Mouse (Mus musculus) hindbrain, embryonic 16.5 days (tissue): ENCODE results near the gene Oas1g. TPM values are rescaled to one million over a fixed set of nuclear protein-coding genes. Genes with fewer than 3 reads are reported as not detected.
"Not testable (repeated sequence)": the region's sequence is repeated elsewhere in the genome, so short reads cannot be mapped to it uniquely, and the experiment has no call there.

Experiments used
- ATAC-seq: fragments of 200-750 bp; cut with Nextera tagmentation; 2 replicates; pipeline ENCODE4 v1.8.0; 2017; ENCODE audit warnings: moderate TSS enrichment, moderate library complexity
- H3K27ac ChIP-seq: fragments of 300-500 bp; sonication (generic); 2 replicates; pipeline ENCODE4 v1.5.1; 2014; ENCODE audit warnings: low read depth, mild to moderate bottlenecking, control low read depth, low read length, moderate library complexity
- H3K27me3 ChIP-seq: fragments of 300-500 bp; sonication (generic); replicated peaks from 2 replicates; pipeline ENCODE4 v1.6.1; 2014; ENCODE audit warnings: low read length; ENCODE audit not compliant: control insufficient read depth, insufficient read depth
- H3K36me3 ChIP-seq: fragments of 300-500 bp; sonication (generic); 2 replicates; pipeline ENCODE4 v1.6.1; 2014; ENCODE audit warnings: mild to moderate bottlenecking, low read length, moderate library complexity, mixed read lengths; ENCODE audit not compliant: control insufficient read depth, insufficient read depth
- H3K4me1 ChIP-seq: fragments of 300-500 bp; sonication (generic); 2 replicates; pipeline ENCODE4 v1.6.1; 2014; ENCODE audit warnings: low read depth, low read length; ENCODE audit not compliant: control insufficient read depth, insufficient read depth
- H3K4me2 ChIP-seq: fragments of 300-500 bp; sonication (generic); 2 replicates; pipeline ENCODE4 v1.6.1; 2014; ENCODE audit warnings: mild to moderate bottlenecking, low read length, control low read depth, moderate library complexity
- H3K4me3 ChIP-seq: fragments of 300-500 bp; sonication (generic); 2 replicates; pipeline ENCODE4 v1.5.1; 2014; ENCODE audit warnings: mild to moderate bottlenecking, low read length, control low read depth, moderate library complexity
- H3K9ac ChIP-seq: fragments of 300-500 bp; sonication (generic); 2 replicates; pipeline ENCODE4 v1.6.1; 2014; ENCODE audit warnings: low read depth, mild to moderate bottlenecking, control low read depth, low read length, moderate library complexity
- H3K9me3 ChIP-seq: fragments of 300-500 bp; sonication (generic); 2 replicates; pipeline ENCODE4 v1.6.1; 2014; ENCODE audit warnings: mild to moderate bottlenecking, low read length, moderate library complexity; ENCODE audit not compliant: control insufficient read depth
- WGBS: fragments of 180-500 bp; shearing (Covaris S2); extraction: QIAGEN DNeasy Blood & Tissue Kit; methylation state at CpG from one replicate; pipeline ENCODE4 v1.1.7; 2014; 5-methylcytosine and 5-hydroxymethylcytosine counted together
- polyA plus RNA-seq: library from polyadenylated mRNA; unstranded; fragments of >200 nt; fragmentation: Nextera tagmentation; extraction: Ambion mirVana; gene quantifications from 2 replicates; pipeline ENCODE4 v1.2.1, GENCODE M21; 2015

The Oas1g gene
- polyA plus RNA-seq, 1 experiment from 2014 or later: 0.24 TPM

DNA sequence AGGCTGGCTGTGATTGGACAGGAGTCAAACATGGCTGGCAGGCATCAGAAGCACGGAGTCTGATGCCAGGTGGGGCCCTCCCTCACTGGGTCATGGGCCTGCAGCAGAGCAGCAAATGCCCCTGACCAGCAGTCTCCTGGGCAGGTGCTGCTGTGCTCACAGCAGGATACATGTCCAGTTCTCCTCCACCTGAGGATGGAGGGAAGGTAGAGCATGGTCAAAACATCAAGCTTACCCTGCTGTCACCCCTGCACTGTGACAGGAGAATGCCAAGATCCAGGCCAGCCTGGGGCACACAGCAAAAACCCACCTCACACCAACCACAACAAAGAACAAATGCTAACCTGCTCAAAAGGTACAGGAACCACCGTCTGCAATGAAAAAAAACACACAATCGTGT lies 10.6 kb downstream of the Oas1g start:
- not testable (repeated sequence) for H3K9ac ChIP-seq, H3K4me1 ChIP-seq, H3K9me3 ChIP-seq, H3K36me3 ChIP-seq, ATAC-seq, H3K27me3 ChIP-seq, H3K27ac ChIP-seq, H3K4me3 ChIP-seq, H3K4me2 ChIP-seq
- WGBS: 71% methylated on average over 2 of the region's 3 CpGs

- Histone ChIP-seq H3K4me2 (no peak overlapping the region), H3K36me3 (no peaks in the 10 kb centered on the region), H3K4me3 (no peak overlapping the region), H3K9me3 (no peaks in the 10 kb centered on the region), H3K9ac (no peak overlapping the region), H3K27me3 (no peaks in the 10 kb centered on the region), H3K4me1 (no peaks in the 10 kb centered on the region), H3K27ac (no peak overlapping the region)
- no peak for ATAC-seq
- WGBS: 58% methylated on average over 2 of the region's 2 CpGs
These were observed 15.9 kb downstream of the Oas1g start for GRCm38 (mm10) chr5:120871469-120871868.

DNA sequence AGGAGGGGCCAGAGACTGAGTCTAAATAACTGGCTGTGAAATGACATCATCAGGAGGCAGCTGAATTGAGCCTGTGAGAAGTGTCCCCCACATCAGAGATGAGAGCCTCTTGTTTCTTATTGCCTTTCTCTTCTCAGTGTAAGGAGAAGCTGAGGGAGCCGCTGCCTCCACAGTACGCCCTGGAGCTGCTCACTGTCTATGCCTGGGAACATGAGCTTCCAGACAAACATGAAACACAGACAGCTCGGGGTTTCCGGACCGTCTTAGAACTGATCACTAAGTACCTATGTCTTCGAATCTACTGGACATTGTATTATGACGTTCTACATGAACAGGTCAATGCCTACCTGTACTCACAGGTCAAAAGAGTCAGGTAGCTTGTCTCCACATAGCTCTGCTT lies 16.6 kb downstream of the Oas1g start:
- Histone ChIP-seq H3K4me2 (no peak overlapping the region), H3K4me1 (no peaks in the 10 kb centered on the region), H3K27me3 (no peaks in the 10 kb centered on the region), H3K4me3 (no peak overlapping the region), H3K9me3 (no peaks in the 10 kb centered on the region), H3K36me3 (no peaks in the 10 kb centered on the region), H3K27ac (no peak overlapping the region), H3K9ac (no peak overlapping the region)
- ATAC-seq: no peak
- 79% methylated on average over 7 of the region's 7 CpGs for WGBS

- Histone ChIP-seq H3K9ac (no peak overlapping the region), H3K4me1 (no peaks in the 10 kb centered on the region), H3K4me2 (no peak overlapping the region), H3K27ac (no peak overlapping the region), H3K36me3 (no peaks in the 10 kb centered on the region), H3K9me3 (no peaks in the 10 kb centered on the region), H3K27me3 (no peaks in the 10 kb centered on the region), H3K4me3 (no peak overlapping the region)
- WGBS: 67% methylated on average over 3 of the region's 3 CpGs
- ATAC-seq: no peak
These were observed 17.3 kb downstream of the Oas1g start for GRCm38 (mm10) chr5:120870081-120870480.

DNA sequence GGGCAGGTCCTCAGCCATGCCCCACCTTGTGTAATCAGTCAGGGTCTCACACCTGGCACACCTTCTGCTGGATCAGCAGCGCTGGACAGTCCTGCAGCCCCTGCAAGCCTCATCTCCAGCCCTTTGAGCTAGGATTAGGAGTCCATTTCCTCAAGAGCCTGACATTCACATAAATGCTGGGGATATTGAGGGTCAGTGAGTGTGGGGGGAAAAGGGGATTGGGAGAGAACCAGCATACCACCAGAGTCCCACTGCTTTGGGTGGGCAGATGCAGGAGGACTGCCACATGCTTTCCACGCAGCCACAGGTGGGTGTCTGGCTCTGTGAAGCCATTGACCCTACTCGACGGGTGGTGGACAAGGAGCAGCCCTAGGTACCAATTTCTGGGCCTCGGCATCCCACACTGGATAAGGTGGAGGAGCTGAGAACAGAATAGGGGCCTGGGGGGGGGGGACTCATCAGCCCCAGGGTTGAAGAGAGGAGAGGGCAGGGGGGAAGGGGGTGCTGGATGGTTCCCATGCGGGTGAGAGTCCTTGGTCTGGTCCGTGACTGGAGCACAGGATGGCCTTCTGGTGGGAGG lies 17.9 kb downstream of the Oas1g start:
- no peak for ATAC-seq

GRCm38 (mm10) chr5:120865336-120865860 lies 22.0 kb downstream of the Oas1g start:
- ATAC-seq: no peak
- no peaks in the 10 kb centered on the region for H3K4me1 ChIP-seq

More for the DNA sequence above, 17.9 kb downstream of the Oas1g start:
- no peak overlapping the region for H3K27ac ChIP-seq
- H3K9ac ChIP-seq: no peak overlapping the region
- H3K36me3 ChIP-seq: no peaks in the 10 kb centered on the region
- no peak overlapping the region for H3K4me3 ChIP-seq
- no peak overlapping the region for H3K4me2 ChIP-seq
- H3K4me1 ChIP-seq: no peaks in the 10 kb centered on the region
- WGBS: 80% methylated on average over 7 of the region's 7 CpGs
- H3K27me3 ChIP-seq: no peaks in the 10 kb centered on the region
- H3K9me3 ChIP-seq: no peaks in the 10 kb centered on the region

DNA sequence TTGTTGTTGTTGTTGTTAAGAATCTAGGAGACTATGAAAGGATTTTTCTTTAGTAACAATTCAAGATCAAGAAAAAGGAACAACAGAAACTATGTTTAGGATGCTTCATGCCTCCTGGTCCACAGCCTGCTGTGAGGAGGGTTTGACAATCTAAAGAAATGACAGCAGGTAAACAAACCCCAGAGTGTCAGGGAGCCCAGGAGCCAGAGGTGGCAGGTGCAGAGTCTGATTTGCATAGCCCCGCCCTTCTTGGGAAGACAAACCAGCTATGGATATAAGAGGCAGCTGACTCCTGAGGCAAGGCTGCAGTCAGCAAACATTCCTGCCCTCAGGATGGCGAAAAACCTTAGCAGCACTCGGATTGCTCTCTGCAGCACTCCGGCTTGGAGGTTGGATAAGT lies 26.3 kb downstream of the Oas1g start, which contains the start of gene Oas1h:
Oas1h (plus strand) TSS at position 301 of the 400 bp plus-strand sequence.
- Histone ChIP-seq H3K4me1 (no peaks in the 10 kb centered on the region), H3K36me3 (no peaks in the 10 kb centered on the region), H3K4me3 (no peak within 1 kb of the TSS), H3K27ac (no peak within 1 kb of the TSS), H3K27me3 (no peaks in the 10 kb centered on the region), H3K4me2 (no peak within 1 kb of the TSS), H3K9me3 (no peaks in the 10 kb centered on the region), H3K9ac (no peak within 1 kb of the TSS)
- 51% methylated on average over 4 of the region's 4 CpGs for WGBS
- no peak for ATAC-seq

More at GRCm38 (mm10) chr5:120865336-120865860, 22.0 kb downstream of the Oas1g start:
- Histone ChIP-seq H3K9ac (no peak overlapping the region), H3K4me3 (no peak overlapping the region), H3K36me3 (no peaks in the 10 kb centered on the region), H3K4me2 (no peak overlapping the region), H3K27me3 (no peaks in the 10 kb centered on the region), H3K9me3 (no peaks in the 10 kb centered on the region), H3K27ac (no peak overlapping the region)
- WGBS: 58% methylated on average over 3 of the region's 3 CpGs

- no peak overlapping the region for H3K27ac ChIP-seq
- H3K27me3 ChIP-seq: no peaks in the 10 kb centered on the region
- 73% methylated on average over 2 of the region's 2 CpGs for WGBS
- H3K4me3 ChIP-seq: no peak overlapping the region
- H3K4me2 ChIP-seq: no peak overlapping the region
- no peaks in the 10 kb centered on the region for H3K4me1 ChIP-seq
- no peak overlapping the region for H3K9ac ChIP-seq
- ATAC-seq: no peak
- H3K36me3 ChIP-seq: no peaks in the 10 kb centered on the region
- peaks cover 3% of the 10 kb centered on the region for H3K9me3 ChIP-seq
These were observed 28.2 kb downstream of the Oas1g start for GRCm38 (mm10) chr5:120859241-120859640.

- Histone ChIP-seq H3K36me3 (no peaks in the 10 kb centered on the region), H3K4me3 (no peak overlapping the region), H3K27me3 (no peaks in the 10 kb centered on the region), H3K9ac (no peak overlapping the region), H3K27ac (no peak overlapping the region), H3K9me3 (peaks cover 9% of the 10 kb centered on the region), H3K4me2 (no peak overlapping the region), H3K4me1 (no peaks in the 10 kb centered on the region)
- no peak for ATAC-seq
- WGBS: 65% methylated on average over 3 of the region's 3 CpGs
These were observed 37.7 kb downstream of the Oas1g start for GRCm38 (mm10) chr5:120849601-120850136.
